Mouse (Mus musculus): Measurements from ENCODE around the gene Ssna1. TPM values are rescaled to one million over a fixed set of nuclear protein-coding genes. Genes with fewer than 3 reads are reported as not detected.

Ssna1 gene
- total RNA-seq, 1 experiment from 2014 or later: 47.7 TPM

GRCm38 (mm10) chr2:25231038-25231437 is 41.2 kb downstream of the Ssna1 start:
- DNase-seq: no peak

DNA sequence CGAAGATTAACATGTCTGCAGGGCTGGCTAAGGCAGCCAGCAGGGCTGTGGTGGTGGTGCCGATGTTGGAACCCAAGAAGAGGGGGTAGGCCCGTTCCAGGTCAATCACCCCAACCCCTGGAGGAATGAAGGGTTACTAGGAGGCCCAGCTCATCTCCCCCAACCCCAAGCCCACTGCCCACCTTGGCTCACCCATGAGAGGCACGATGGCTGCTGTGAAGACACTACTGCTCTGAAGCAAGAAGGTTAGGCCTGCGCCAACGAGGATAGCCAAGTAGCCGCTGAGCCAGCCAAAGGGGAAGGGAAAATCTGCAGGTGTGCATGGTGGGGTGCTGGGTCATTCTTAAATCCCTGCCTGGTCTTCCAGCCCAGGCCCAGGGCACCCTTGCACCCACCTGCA is 41.7 kb downstream of the Ssna1 start:
- DNase-seq: no peak

- DNase-seq: no peak
Observed at GRCm38 (mm10) chr2:25229582-25229981, 42.7 kb downstream of the Ssna1 start.

- DNase-seq: no peak
Observed at GRCm38 (mm10) chr2:25228995-25229530, 43.2 kb downstream of the Ssna1 start.

- DNase-seq: peak; percentile 83
Observed at GRCm38 (mm10) chr2:25228431-25228889, 43.8 kb downstream of the Ssna1 start.

- no peak for DNase-seq
Observed at GRCm38 (mm10) chr2:25227406-25227805, 44.8 kb downstream of the Ssna1 start.

GRCm38 (mm10) chr2:25226864-25227263 is 45.4 kb downstream of the Ssna1 start:
- DNase-seq: no peak

GRCm38 (mm10) chr2:25225811-25226379 is 46.3 kb downstream of the Ssna1 start:
- no peak for DNase-seq

DNA sequence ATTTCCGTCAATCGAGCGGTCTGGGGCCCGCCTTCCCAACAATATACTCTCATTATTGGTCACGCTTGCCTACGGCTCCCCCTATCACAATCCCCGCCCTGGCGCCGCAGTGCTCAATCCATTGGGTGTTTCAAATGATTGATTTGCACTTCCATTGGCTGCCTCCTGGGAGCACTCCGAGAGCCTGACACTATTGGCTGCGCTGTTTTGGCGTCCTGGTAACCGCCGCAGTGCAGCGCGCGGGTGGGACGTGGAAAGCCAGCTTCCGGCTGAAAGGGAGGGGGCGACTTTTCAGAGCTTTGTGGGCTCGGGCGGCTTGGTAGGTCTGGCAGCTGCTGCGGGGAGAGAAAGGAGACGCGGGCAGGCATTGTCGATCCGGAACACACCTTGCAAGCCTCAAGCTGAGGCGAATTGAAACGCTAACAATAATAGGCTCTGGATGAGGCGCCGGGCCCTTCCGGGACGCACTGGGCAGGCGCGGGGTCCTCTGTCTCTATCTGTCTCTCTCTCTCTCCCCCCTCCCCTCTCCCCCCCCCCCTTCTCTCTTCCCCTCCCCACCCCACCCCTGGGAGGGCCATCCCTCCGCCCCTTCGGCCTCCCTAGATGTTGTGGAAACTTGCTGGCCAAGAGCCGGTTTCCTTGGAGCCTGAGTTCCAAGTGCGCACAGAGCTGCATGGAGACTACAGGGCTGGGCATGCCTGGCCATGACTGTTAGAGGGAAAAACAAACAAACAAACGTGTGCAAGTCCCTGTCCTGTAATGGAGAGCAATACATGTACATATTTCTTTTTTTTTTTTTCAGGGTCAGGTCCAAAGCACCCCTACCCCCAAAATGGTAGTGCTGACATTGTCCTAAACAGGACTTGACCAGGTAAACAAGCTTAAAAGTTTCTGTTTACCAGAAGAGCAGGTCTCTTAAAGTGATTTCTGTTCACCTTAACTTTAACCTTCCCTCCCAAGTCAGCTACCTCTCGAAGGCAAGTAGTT is 47.2 kb downstream of the Ssna1 start:
- peak; percentile 95 for DNase-seq

GRCm38 (mm10) chr2:25224492-25224765 is 47.8 kb downstream of the Ssna1 start, which contains the start of gene Tubb4b:
Gene Tubb4b (minus strand): TSS chr2:25224702.
- DNase-seq: no peak

- peak; percentile 91 for DNase-seq
Observed at GRCm38 (mm10) chr2:25223681-25224491, 48.4 kb downstream of the Ssna1 start.

DNA sequence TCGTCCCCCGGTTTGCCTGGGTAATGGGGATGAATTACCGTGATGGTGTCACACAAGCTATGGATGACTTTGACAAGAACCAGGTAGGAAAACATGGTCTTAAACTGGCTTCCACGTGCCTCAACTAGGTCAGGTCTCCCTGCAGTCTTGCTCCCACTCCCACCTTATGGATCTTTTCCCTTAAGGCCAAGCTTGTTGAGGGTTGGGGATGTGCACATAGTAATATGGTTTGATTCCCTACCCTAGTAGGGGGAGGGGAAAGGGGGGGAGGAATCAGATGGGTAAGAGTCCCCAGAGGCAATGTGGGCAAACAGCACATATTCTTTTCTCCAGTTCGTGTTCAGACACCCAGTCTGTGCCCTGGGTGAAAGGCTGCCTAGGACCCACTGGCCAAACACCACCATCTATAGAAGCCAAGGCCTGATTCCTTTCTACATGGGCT is 50.9 kb downstream of the Ssna1 start:
- DNase-seq: no peak

Other genes with a start within 250 kb of the Ssna1 start
- 49.8 and 51.3 TPM in 2 replicates for gene Nsmf, start 218.1 kb downstream of the Ssna1 start, total RNA-seq (2021)
- 2.1 TPM in 1 of 2 replicates, not detected in the other for gene Entpd8, start 192.1 kb downstream of the Ssna1 start, total RNA-seq (2021)
- not detected in 2 replicates for gene Noxa1, start 177.3 kb downstream of the Ssna1 start, total RNA-seq (2021)
- gene Nrarp, start 91.7 kb downstream of the Ssna1 start, total RNA-seq (2021): 2.2 and 4.0 TPM in 2 replicates
- gene Tor4a, start 75.6 kb downstream of the Ssna1 start, total RNA-seq (2021): 28.1 and 33.9 TPM in 2 replicates
- gene Nelfb, start 60.9 kb downstream of the Ssna1 start, total RNA-seq (2021): 61.8 and 66.9 TPM in 2 replicates
- not detected in 2 replicates for gene Stpg3, start 57.8 kb downstream of the Ssna1 start, total RNA-seq (2021)
- 0.46 TPM in 1 of 2 replicates, not detected in the other for gene Fam166a, start 53.7 kb downstream of the Ssna1 start, total RNA-seq (2021)
- gene Tubb4b, start 47.7 kb downstream of the Ssna1 start, total RNA-seq (2021): 247 and 303 TPM in 2 replicates
- gene Slc34a3, start 38.1 kb downstream of the Ssna1 start, total RNA-seq (2021): not detected in 2 replicates
- gene Rnf224, start 35.7 kb downstream of the Ssna1 start, total RNA-seq (2021): not detected in 2 replicates
- 7.4 and 7.9 TPM in 2 replicates for gene Rnf208, start 30.2 kb downstream of the Ssna1 start, total RNA-seq (2021)
- gene Cysrt1, start 30.0 kb downstream of the Ssna1 start, total RNA-seq (2021): not detected in 2 replicates
- gene AL732309.1, start 25.6 kb downstream of the Ssna1 start, total RNA-seq (2021): 3.5 and 8.1 TPM in 2 replicates
- 32.3 and 48.8 TPM in 2 replicates for gene Tmem203, start 17.0 kb downstream of the Ssna1 start, total RNA-seq (2021)
- 10.0 and 10.7 TPM in 2 replicates for gene Tprn, start 9.8 kb downstream of the Ssna1 start, total RNA-seq (2021)
- 70.9 and 95.1 TPM in 2 replicates for gene Anapc2, start within 50 bp of the Ssna1 start, total RNA-seq (2021)
- gene Tmem210, start 15.7 kb upstream of the Ssna1 start, total RNA-seq (2021): not detected in 2 replicates
- gene Lrrc26, start 17.5 kb upstream of the Ssna1 start, total RNA-seq (2021): not detected in 2 replicates
- gene Grin1, start 46.7 kb upstream of the Ssna1 start, total RNA-seq (2021): 9.0 and 12.6 TPM in 2 replicates
- gene Man1b1, start 59.9 kb upstream of the Ssna1 start, total RNA-seq (2021): 53.6 and 57.9 TPM in 2 replicates
- 24.6 and 31.8 TPM in 2 replicates for gene Dpp7, start 83.9 kb upstream of the Ssna1 start, total RNA-seq (2021)
- 10.7 and 18.8 TPM in 2 replicates for gene Uap1l1, start 93.2 kb upstream of the Ssna1 start, total RNA-seq (2021)
- gene Sapcd2, start 99.9 kb upstream of the Ssna1 start, total RNA-seq (2021): 1.6 and 2.1 TPM in 2 replicates
- 2.4 and 3.7 TPM in 2 replicates for gene Entpd2, start 123.4 kb upstream of the Ssna1 start, total RNA-seq (2021)
- gene Npdc1, start 126.9 kb upstream of the Ssna1 start, total RNA-seq (2021): 120 and 134 TPM in 2 replicates
- not detected in 2 replicates for gene Fut7, start 150.8 kb upstream of the Ssna1 start, total RNA-seq (2021)
- 24.9 and 40.5 TPM in 2 replicates for gene Abca2, start 156.3 kb upstream of the Ssna1 start, total RNA-seq (2021)
- not detected in 2 replicates for gene Clic3, start 184.4 kb upstream of the Ssna1 start, total RNA-seq (2021)
- 32.6 and 41.0 TPM in 2 replicates for gene Paxx, start 188.7 kb upstream of the Ssna1 start, total RNA-seq (2021)
- gene Ptgds, start 197.6 kb upstream of the Ssna1 start, total RNA-seq (2021): 3.6 and 3.8 TPM in 2 replicates
- not detected in 2 replicates for gene Lcn12, start 221.5 kb upstream of the Ssna1 start, total RNA-seq (2021)
- 99.9 and 103 TPM in 2 replicates for gene Fbxw5, start 228.3 kb upstream of the Ssna1 start, total RNA-seq (2021)
- gene C8g, start 229.3 kb upstream of the Ssna1 start, total RNA-seq (2021): 1.7 and 3.3 TPM in 2 replicates